Mouse (Mus musculus) lung, adult 2 months (tissue): Measurements from ENCODE around the gene Adprm.

Source experiments
- CTCF ChIP-seq: fragments of 200-500 bp; IDR thresholded peaks from 2 replicates; pipeline ENCODE4 v1.5.1; 2011; ENCODE audit warnings: mild to moderate bottlenecking, low read length, control low read depth; ENCODE audit not compliant: insufficient read depth
- POLR2A ChIP-seq: fragments of 200-500 bp; IDR thresholded peaks from 2 replicates; pipeline ENCODE4 v1.6.1; 2011; ENCODE audit warnings: low read depth, mild to moderate bottlenecking, control low read depth, low read length, borderline replicate concordance; ENCODE audit errors: extremely low read depth

GRCm38 (mm10) chr11:67079740-67080139 lies 27.3 kb upstream of the Adprm start:
- TF ChIP-seq POLR2A (no peak), CTCF (no peak)
